Mouse (Mus musculus) intestine, embryonic 14.5 days (tissue): ENCODE results near the gene Ciao2b. TPM values are rescaled to one million over a fixed set of nuclear protein-coding genes. Genes with fewer than 3 reads are reported as not detected.

Source experiments
- ATAC-seq: fragments of 200-750 bp; cut with Nextera tagmentation; replicated peaks from 2 replicates; pipeline ENCODE4 v1.8.0; 2017; ENCODE audit warnings: low read depth, moderate number of reproducible peaks, moderate TSS enrichment, moderate library complexity; ENCODE audit not compliant: low FRiP score, low TSS enrichment
- DNase-seq: peaks from one replicate; pipeline ENCODE4 v3.0.0-alpha.2; 2018; ENCODE audit warnings: low spot score
- H3K27ac ChIP-seq: fragments of 300-500 bp; sonication (generic); 2 replicates; pipeline ENCODE4 v1.5.1; 2014; ENCODE audit warnings: low read depth, mild to moderate bottlenecking, control low read depth
- H3K27me3 ChIP-seq: fragments of 300-500 bp; sonication (generic); replicated peaks from 2 replicates; pipeline ENCODE4 v1.6.1; 2014; ENCODE audit warnings: low read length, control low read depth; ENCODE audit not compliant: control insufficient read depth, insufficient read depth
- H3K36me3 ChIP-seq: fragments of 300-500 bp; sonication (generic); 2 replicates; pipeline ENCODE4 v1.6.1; 2014; ENCODE audit warnings: low read length, control low read depth; ENCODE audit not compliant: control insufficient read depth, insufficient read depth
- H3K4me1 ChIP-seq: fragments of 300-500 bp; sonication (generic); replicated peaks from 2 replicates; pipeline ENCODE4 v1.6.1; 2014; ENCODE audit warnings: low read length, control low read depth, mixed read lengths; ENCODE audit not compliant: control insufficient read depth, insufficient read depth
- H3K4me2 ChIP-seq: fragments of 300-500 bp; sonication (generic); 2 replicates; pipeline ENCODE4 v1.6.1; 2014; ENCODE audit warnings: low read length
- H3K4me3 ChIP-seq: fragments of 300-500 bp; sonication (generic); 2 replicates; pipeline ENCODE4 v1.5.1; 2014; ENCODE audit warnings: low read depth, low read length, control low read depth, mixed read lengths
- H3K9ac ChIP-seq: fragments of 300-500 bp; sonication (generic); 2 replicates; pipeline ENCODE4 v1.6.1; 2014; ENCODE audit warnings: mild to moderate bottlenecking, low read length
- H3K9me3 ChIP-seq: fragments of 300-500 bp; sonication (generic); 2 replicates; pipeline ENCODE4 v1.6.1; 2016; ENCODE audit warnings: low read length, control low read depth; ENCODE audit not compliant: control insufficient read depth
- WGBS: fragments of 180-500 bp; shearing (Covaris S2); extraction: QIAGEN DNeasy Blood & Tissue Kit; methylation state at CpG from one replicate; pipeline ENCODE4 v1.1.7; 2014; 5-methylcytosine and 5-hydroxymethylcytosine counted together
- polyA plus RNA-seq: library from polyadenylated mRNA; unstranded; fragments of >200 nt; fragmentation: Nextera tagmentation; extraction: Ambion mirVana; gene quantifications from 2 replicates; pipeline ENCODE4 v1.2.1, GENCODE M21; 2014

Gene Ciao2b
- polyA plus RNA-seq, 1 experiment from 2014 or later: 92.2 TPM

- DNase-seq (no peak), ATAC-seq (no peak)
- Histone ChIP-seq H3K27me3 (peaks cover 19% of the 10 kb centered on the region; the same call in 1 of the 2 replicates), H3K4me1 (peaks cover 12% of the 10 kb centered on the region), H3K9ac (no peak overlapping the region), H3K4me3 (no peak overlapping the region), H3K27ac (no peak overlapping the region), H3K36me3 (no peaks in the 10 kb centered on the region), H3K4me2 (no peak overlapping the region), H3K9me3 (no peaks in the 10 kb centered on the region)
- 67% methylated on average over 22 of the region's 22 CpGs for WGBS
Measured at GRCm38 (mm10) chr8:104629306-104630110, 12.3 kb downstream of the Ciao2b start.

- Histone ChIP-seq H3K27ac (no peak overlapping the region), H3K9ac (no peak overlapping the region), H3K4me1 (peaks cover 12% of the 10 kb centered on the region), H3K36me3 (no peaks in the 10 kb centered on the region), H3K27me3 (peaks cover 19% of the 10 kb centered on the region; the same call in 1 of the 2 replicates), H3K9me3 (no peaks in the 10 kb centered on the region), H3K4me2 (no peak overlapping the region), H3K4me3 (no peak overlapping the region)
- ATAC-seq (no peak), DNase-seq (no peak)
- WGBS: 93% methylated on average over 21 of the region's 21 CpGs
Measured at GRCm38 (mm10) chr8:104628402-104628801, 13.4 kb downstream of the Ciao2b start.

- Histone ChIP-seq H3K4me1 (peaks cover 12% of the 10 kb centered on the region), H3K27me3 (peaks cover 19% of the 10 kb centered on the region; the same call in 1 of the 2 replicates), H3K4me2 (no peak overlapping the region), H3K9ac (no peak overlapping the region), H3K36me3 (no peaks in the 10 kb centered on the region), H3K4me3 (no peak overlapping the region), H3K27ac (no peak overlapping the region), H3K9me3 (no peaks in the 10 kb centered on the region)
- 68% methylated on average over 3 of the region's 4 CpGs for WGBS
- DNase-seq (no peak), ATAC-seq (no peak)
Measured at GRCm38 (mm10) chr8:104627065-104627740, 14.6 kb downstream of the Ciao2b start.

- no peak within 1 kb of the TSS for H3K4me3 ChIP-seq
- no peak for DNase-seq
- no peak within 1 kb of the TSS for H3K4me2 ChIP-seq
Measured at GRCm38 (mm10) chr8:104624161-104624560, 17.6 kb downstream of the Ciao2b start, which contains the start of gene Cdh16. TSS of gene Cdh16 (minus strand) at chr8:104624396.

GRCm38 (mm10) chr8:104620765-104621164 is 21.0 kb downstream of the Ciao2b start:
- DNase-seq (no peak), ATAC-seq (no peak)
- H3K9ac ChIP-seq: no peak overlapping the region
- H3K27ac ChIP-seq: no peak overlapping the region
- no peak overlapping the region for H3K4me2 ChIP-seq
- H3K4me3 ChIP-seq: no peak overlapping the region
- 77% methylated on average over 5 of the region's 5 CpGs for WGBS
- H3K27me3 ChIP-seq: no peaks in the 10 kb centered on the region
- H3K4me1 ChIP-seq: no peaks in the 10 kb centered on the region
- H3K9me3 ChIP-seq: no peaks in the 10 kb centered on the region
- H3K36me3 ChIP-seq: no peaks in the 10 kb centered on the region

More at GRCm38 (mm10) chr8:104624161-104624560, 17.6 kb downstream of the Ciao2b start, which contains the start of gene Cdh16:
- no peaks in the 10 kb centered on the region for H3K9me3 ChIP-seq
- 65% methylated on average over 6 of the region's 6 CpGs for WGBS
- no peak within 1 kb of the TSS for H3K9ac ChIP-seq
- H3K36me3 ChIP-seq: no peaks in the 10 kb centered on the region
- H3K27me3 ChIP-seq: no peaks in the 10 kb centered on the region
- no peaks in the 10 kb centered on the region for H3K4me1 ChIP-seq
- ATAC-seq: no peak
- H3K27ac ChIP-seq: no peak within 1 kb of the TSS

GRCm38 (mm10) chr8:104613119-104613518 is 28.6 kb downstream of the Ciao2b start:
- no peak overlapping the region for H3K4me3 ChIP-seq
- H3K36me3 ChIP-seq: no peaks in the 10 kb centered on the region
- H3K27ac ChIP-seq: no peak overlapping the region
- peaks cover 7% of the 10 kb centered on the region; the same call in 1 of the 2 replicates for H3K4me1 ChIP-seq
- no peak overlapping the region for H3K9ac ChIP-seq
- 67% methylated on average over 4 of the region's 4 CpGs for WGBS
- H3K4me2 ChIP-seq: no peak overlapping the region
- ATAC-seq: no peak
- no peak for DNase-seq
- no peaks in the 10 kb centered on the region for H3K27me3 ChIP-seq
- no peaks in the 10 kb centered on the region for H3K9me3 ChIP-seq

- ATAC-seq (no peak), DNase-seq (no peak)
- Histone ChIP-seq H3K4me3 (no peak overlapping the region), H3K4me1 (peaks cover 7% of the 10 kb centered on the region; the same call in 1 of the 2 replicates), H3K36me3 (no peaks in the 10 kb centered on the region), H3K27me3 (no peaks in the 10 kb centered on the region), H3K4me2 (no peak overlapping the region), H3K9me3 (no peaks in the 10 kb centered on the region), H3K27ac (no peak overlapping the region), H3K9ac (no peak overlapping the region)
- 36% methylated on average over 4 of the region's 4 CpGs for WGBS
Measured at GRCm38 (mm10) chr8:104611613-104612012, 30.2 kb downstream of the Ciao2b start.

GRCm38 (mm10) chr8:104610185-104610766 is 31.5 kb downstream of the Ciao2b start:
- Histone ChIP-seq H3K9ac (no peak overlapping the region), H3K36me3 (no peaks in the 10 kb centered on the region), H3K4me1 (peaks cover 13% of the 10 kb centered on the region; the same call in 1 of the 2 replicates), H3K9me3 (no peaks in the 10 kb centered on the region), H3K4me3 (no peak overlapping the region), H3K4me2 (no peak overlapping the region), H3K27me3 (no peaks in the 10 kb centered on the region), H3K27ac (no peak overlapping the region)
- ATAC-seq (no peak), DNase-seq (no peak)
- WGBS: 69% methylated on average over 12 of the region's 12 CpGs
